Mouse (Mus musculus) CH12.LX (cell line): ENCODE data around the gene Eef1a1.

Source experiments
- CTCF ChIP-seq, 2 experiments: IDR thresholded peaks in 1 of 2; conservative IDR thresholded peaks in 1 of 2; 2 replicates each; pipeline ENCODE4 v1.5.1; 2011 to 2012; ENCODE audit warnings: low read depth in 2 of 2, low read length in 2 of 2, improper control_type of control experiment in 1 of 2, inconsistent platforms in 1 of 2, mild to moderate bottlenecking in 1 of 2, moderate library complexity in 1 of 2
- JUND ChIP-seq: conservative IDR thresholded peaks from 2 replicates; pipeline ENCODE4 v1.6.1; 2011; ENCODE audit warnings: low read depth, low read length, improper control_type of control experiment
- MAFK ChIP-seq: IDR thresholded peaks from 2 replicates; pipeline ENCODE4 v1.6.1; 2011; ENCODE audit warnings: low read length, improper control_type of control experiment; ENCODE audit not compliant: insufficient replicate concordance
- MAX ChIP-seq: IDR thresholded peaks from 2 replicates; pipeline ENCODE4 v1.6.1; 2011; ENCODE audit warnings: low read length, improper control_type of control experiment
- MAZ ChIP-seq: IDR thresholded peaks from 2 replicates; pipeline ENCODE4 v1.6.1; 2012; ENCODE audit warnings: low read depth, mild to moderate bottlenecking, inconsistent platforms, low read length, improper control_type of control experiment, moderate library complexity
- MXI1 ChIP-seq: IDR thresholded peaks from 2 replicates; pipeline ENCODE4 v1.6.1; 2011; ENCODE audit warnings: mild to moderate bottlenecking, low read depth, low read length, improper control_type of control experiment
- MYC ChIP-seq: IDR thresholded peaks from 2 replicates; pipeline ENCODE4 v1.6.1; 2011; ENCODE audit warnings: low read depth, mild to moderate bottlenecking, improper control_type of control experiment, low read length
- NELFE ChIP-seq: IDR thresholded peaks from 2 replicates; pipeline ENCODE4 v1.6.1; 2011; ENCODE audit warnings: low read depth, low read length, improper control_type of control experiment
- POLR2A ChIP-seq: IDR thresholded peaks from 2 replicates; pipeline ENCODE4 v1.6.1; 2011; ENCODE audit warnings: low read depth, mild to moderate bottlenecking, improper control_type of control experiment, low read length
- POLR2AphosphoS2 ChIP-seq: IDR thresholded peaks from 2 replicates; pipeline ENCODE4 v1.6.1; 2011; ENCODE audit warnings: low read depth, low read length, improper control_type of control experiment
- TBP ChIP-seq: conservative IDR thresholded peaks from 2 replicates; pipeline ENCODE4 v1.6.1; 2011; ENCODE audit warnings: low read depth, low read length, improper control_type of control experiment

GRCm38 (mm10) chr9:78521689-78522088 is 32.7 kb upstream of the Eef1a1 start:
- TF ChIP-seq MYC (no peak), POLR2AphosphoS2 (no peak), MAX (no peak), CTCF (conservative IDR thresholded peaks at IDR 0.05 in 1 of 2, IDR thresholded peaks at IDR 0.05 in 1 of 2; ENCODE audit: low read depth in 2 of 2, low read length in 2 of 2) (peak in 1 of 2 experiments; percentile 29; a peak in 1 of 4 replicates), MAZ (no peak), MAFK (no peak), NELFE (no peak), POLR2A (no peak), TBP (no peak), MXI1 (no peak), JUND (no peak)
